Mouse (Mus musculus): ENCODE measurements at regions not wholly inside any gene's neighbourhood (a gene's known extent, or its start where the extent isn't known, plus 50 kb on each side); places are given as distances from the start of the nearest gene placed in this dataset.
"Not testable (repeated sequence)": the region's sequence is repeated elsewhere in the genome, so short reads cannot be mapped to it uniquely, and the experiment has no call there.

DNA sequence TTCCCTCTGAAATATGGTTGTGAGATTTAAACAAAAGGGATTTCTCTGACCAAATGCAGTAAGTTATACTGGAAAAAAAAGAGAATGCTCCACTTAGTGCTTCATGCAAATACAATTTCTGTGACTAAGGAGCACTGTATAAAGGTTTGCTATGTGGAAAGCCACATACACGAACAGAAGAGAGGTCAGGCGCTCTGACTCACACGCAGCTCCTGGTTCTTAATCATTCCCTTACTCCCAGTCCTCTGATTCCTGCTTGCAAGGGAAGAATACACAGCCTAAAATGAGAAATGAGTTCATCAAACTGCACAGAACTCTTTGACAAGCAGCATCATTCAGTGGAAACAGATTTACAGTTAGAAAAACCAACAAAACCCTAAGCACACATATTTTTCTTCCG lies 406.8 kb downstream of the Gja1 start:
- DNase-seq = no peak

DNA sequence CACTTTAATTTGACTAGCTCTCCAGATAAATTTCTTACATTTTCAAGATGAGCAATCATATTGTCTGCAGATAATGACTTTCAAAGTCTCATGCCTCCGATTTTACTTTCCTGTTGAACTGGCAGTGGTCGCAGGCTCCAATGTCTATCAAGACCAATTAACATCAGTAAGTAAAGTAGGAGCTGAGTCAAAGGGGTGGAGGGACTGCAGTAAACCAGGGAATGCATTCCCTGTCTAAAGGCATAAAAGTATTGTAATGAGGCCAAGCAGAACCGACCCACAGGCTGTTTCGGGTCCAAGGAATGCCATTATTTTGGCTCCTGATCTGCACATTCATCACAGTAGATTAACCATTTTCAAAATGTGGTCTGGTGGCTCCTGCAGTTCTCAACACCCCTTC lies 411.0 kb downstream of the Gja1 start:
- no peak for DNase-seq

DNA sequence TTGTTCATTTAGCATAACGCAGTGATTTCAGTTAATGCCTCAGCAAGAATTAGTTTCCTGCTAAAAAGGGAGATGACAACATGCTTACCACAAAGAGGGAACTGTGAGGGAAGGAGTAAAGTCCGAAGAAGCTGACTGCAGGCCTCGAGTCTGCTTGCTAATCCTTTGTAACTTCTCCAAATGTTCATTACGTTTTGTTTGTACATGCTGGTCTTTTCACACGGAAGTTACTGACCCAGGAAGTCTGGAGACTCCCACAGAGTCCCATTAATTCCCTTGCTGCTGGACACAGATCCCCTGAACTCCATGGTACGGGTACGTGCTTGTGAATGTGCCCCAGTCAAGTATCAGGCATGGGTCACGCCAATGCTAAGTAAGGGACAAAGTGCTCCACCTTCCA lies 415.9 kb downstream of the Gja1 start:
- DNase-seq = peak; percentile 15

DNA sequence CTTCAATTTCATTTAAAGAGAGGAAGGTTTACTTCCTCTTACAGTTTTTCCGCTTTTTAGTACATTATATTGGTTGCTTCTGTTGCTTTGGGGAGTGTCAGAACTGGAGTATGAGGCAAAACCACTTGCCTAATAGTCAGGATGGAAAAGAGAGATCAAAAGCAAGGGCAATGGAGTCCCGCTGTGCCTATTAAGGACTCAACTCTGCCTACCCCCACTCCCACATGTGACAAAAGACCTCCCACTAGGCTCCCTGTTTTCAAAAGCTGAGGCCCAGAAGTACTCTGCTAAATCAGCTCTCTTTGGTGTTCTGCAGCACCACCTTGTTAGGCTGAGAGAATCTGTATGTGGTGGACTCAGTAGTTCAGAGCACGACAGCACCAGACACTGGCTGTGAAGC lies 418.3 kb downstream of the Gja1 start:
- no peak for DNase-seq

DNA sequence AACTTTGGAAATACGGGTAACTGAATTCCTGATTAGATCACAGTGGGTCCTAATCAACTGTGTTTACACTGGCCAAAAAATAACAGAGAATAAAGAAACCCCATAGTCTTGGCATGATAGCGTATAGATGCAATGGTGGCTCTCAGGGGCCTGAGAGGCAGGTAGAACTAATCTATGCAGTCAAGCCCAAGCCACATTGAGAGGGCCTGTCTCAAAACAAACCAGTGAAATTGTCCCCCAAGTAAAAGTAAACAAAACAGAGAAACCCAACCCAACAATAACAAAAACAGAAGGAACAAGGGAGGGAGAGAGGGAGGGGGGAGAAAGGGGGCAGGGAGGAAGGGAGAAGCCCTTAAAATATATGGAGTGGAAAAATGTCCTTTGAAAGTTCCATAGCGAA lies 422.2 kb downstream of the Gja1 start:
- no peak for DNase-seq

DNA sequence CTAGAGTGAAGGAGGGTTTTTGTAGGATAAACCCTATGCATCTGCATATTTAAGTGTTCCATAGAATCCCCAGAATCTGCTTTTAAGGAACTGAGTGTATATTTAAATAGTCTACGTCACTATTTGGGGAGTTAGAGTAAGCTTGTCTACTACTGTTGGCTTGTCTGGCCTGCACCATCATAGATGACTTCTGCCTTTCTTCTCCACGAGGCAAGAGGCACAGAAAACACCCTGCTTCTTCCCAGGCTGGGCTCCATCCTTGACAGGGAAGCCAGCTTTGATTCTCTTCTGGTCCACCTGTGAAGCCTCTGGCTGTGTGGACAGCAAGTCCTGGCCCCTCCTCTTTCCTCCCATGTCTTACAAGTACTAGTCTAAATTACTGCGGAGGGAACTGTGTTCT lies 422.6 kb downstream of the Gja1 start:
- DNase-seq = no peak

DNA sequence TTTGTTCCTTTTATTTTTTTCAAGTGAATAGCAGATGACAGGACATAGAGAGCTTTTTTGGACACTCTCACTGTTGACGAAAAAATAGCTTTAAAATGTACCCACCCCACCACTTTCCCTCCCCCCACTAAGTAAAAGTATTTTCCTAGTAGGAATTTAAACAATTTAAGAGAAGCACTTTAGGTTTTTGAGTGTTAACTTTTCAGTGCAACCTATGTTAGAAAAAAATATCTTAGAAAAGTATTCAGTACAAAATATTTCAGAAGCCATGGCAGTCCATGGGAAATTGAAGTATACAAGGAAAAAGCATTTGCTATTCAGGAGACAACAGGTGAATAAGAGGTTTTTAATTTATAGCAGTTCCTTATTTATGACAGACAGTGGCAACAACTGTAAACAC lies 431.9 kb downstream of the Gja1 start:
- DNase-seq = no peak

DNA sequence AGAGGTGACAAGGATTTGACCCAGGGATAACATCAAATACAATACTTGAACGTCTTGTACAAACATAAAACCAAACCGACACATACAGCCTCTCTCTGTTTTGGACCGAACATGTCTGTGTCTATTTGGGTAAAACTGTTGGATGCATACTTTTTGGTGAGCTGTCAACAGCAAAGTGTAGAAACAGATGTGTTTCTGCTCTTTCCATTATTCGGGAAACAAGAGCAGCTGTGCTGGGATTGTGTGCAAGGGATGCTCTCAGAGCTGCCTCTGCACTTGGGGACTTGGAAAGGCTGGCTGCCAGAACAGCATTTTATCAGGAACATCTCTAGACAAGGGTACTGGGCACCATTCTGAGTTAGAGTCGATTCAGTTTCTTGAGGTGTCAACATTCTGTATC lies 445.0 kb downstream of the Gja1 start:
- DNase-seq = no peak

DNA sequence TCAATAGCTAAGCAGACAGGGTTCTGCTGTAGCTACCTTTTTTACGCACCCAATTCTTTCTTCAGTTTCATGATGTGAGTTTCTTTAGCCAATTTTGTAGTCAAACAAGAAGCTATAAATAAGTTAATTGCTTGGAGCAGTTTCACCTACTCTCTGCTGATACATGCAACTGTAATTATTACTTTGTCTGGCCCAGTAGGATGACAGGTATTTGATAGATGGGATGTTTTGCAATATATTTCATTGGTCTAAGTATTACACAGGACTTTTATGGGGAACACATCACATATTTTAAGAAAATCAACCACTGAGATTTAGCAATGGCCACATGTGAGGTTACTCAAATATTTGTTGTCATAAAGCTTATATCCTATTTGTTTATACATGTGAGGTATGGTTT lies 454.2 kb downstream of the Gja1 start:
- DNase-seq = no peak

DNA sequence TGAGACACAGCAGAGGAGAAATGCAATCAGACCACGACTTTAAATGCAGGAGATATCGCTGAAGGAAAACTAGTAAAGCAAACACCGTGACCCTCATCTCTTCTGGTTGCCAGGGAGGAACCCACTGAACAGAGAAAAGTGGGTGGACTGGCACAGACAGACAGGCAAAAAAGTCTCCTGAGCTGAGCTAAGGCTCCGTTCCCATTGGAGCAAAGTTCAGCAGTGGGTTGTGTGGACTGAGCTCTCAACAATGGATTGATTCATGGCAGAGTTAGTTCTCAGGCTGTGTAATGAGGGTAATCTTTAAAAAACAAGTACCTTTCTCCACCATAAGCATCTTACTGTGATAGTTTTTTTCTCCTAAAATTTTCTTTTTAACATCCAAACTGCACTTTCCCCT lies 454.8 kb downstream of the Gja1 start:
- DNase-seq = no peak

DNA sequence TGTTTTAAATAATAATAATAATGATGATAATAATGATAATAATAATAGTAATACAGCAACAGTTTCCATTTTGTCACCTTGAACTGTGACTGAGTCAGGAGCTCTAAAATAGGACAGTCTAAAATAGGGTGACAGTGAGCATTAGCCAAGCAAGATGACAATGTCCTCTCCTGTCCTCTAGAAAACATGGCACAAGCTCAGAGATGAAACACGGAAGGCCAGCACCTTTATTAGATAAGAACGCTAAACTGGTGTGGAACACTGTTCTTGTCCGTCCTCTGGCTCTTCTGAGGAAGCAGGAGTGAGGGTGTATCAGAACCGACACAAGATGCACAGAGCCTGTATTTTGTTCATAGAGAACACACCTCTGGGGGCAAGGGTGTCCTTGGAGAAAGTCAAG lies 459.0 kb downstream of the Gja1 start:
- DNase-seq = no peak

DNA sequence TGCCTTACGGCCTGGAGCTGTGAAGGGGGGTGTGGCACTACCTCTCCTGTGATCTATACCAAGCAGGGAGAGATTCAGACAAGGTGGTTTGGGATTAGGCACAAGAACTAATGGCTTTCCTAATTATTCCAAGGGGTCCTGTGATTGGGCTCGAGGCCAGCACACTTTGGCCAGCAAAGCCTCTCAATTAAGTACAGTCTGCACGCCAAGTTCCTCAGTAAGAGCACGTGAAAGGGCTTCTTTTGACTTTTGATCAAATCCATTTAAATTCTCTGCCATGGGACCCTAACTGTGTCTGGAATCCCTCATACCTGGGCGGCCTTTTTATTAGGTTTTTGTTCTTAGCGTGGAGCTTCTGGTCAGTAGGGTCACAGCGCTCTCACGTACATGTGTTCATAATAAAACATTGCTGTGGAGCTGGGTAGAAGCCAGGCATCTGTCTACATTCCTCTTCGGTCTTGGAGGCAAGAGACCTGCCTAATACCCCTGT lies 461.9 kb downstream of the Gja1 start:
- DNase-seq = peak; percentile 6

DNA sequence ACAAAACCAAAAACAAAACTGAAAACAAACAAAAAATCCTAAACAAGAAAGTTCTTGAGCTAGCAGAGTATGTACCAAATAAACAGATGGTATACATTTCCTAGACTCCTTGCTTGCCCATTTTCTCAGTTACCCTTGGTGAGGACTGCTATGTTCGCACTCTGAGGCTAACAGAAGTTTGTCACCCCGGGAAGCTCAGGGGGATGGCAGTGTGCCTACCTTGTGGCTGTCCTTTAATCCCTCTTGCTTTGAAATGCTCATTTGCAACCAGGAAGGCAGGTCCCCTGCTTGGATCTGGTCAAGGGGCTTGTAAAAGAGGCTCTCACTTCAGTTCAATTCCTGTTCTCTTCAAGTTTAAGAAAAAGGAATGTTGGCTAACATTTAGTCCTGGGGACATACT lies 462.4 kb downstream of the Gja1 start:
- DNase-seq = no peak

DNA sequence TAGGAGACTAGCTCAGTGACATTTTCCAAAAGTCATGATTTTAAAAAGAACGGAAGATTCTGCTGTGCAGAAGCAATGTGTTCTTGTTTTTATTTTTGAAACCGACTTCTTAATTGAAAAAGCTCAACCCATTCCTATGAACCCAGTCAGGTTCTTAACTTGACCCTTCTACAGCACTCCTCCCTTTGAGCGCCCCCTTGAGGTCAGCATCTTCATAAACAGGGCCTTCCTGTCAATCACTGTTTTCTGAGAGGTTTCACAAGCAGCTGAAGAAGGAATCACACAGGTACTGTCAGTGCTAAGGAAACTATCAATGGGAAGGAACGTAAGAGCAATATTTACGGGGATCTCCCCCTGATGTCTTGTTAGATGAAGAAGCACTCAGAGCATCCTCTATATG lies 463.6 kb downstream of the Gja1 start:
- DNase-seq = peak; percentile 16

DNA sequence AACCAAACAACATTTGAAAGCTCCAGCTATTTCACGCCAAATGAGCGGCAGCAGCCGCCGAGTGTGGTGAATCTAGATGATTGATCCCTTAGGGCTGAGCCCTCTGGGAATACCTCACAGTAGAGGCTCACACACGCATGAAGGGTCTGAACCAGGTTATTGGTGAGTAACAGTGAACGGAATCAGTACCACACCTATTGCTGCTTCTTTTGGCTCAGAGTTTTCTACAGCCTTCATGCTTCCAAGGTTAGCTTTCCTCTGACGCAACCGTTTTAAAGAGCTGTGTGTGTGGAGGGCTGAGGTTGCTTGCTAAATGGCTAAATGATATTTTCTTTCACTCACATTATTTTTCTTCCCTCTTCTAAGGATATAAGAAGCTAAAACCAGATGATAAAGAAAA lies 464.4 kb downstream of the Gja1 start:
- DNase-seq = no peak

DNA sequence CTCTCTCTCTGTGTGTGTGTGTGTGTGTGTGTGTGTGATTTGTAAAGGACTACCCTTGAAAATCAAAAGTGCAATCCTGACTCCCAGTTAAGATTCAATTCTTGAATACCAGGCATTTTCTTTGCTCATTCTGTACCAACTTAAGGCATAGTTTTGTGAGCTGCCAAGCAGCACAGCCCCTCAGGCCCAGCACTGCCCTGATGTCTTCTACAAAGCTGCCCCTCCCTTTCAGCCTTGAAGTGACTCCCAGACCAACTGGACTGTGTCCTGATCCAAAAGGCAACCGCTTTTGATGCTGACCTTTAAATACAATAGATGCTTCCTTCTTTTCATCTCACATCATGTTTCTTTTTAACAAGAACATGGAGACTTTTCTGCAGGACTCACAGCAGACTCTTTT lies 464.8 kb downstream of the Gja1 start:
- no peak for DNase-seq

DNA sequence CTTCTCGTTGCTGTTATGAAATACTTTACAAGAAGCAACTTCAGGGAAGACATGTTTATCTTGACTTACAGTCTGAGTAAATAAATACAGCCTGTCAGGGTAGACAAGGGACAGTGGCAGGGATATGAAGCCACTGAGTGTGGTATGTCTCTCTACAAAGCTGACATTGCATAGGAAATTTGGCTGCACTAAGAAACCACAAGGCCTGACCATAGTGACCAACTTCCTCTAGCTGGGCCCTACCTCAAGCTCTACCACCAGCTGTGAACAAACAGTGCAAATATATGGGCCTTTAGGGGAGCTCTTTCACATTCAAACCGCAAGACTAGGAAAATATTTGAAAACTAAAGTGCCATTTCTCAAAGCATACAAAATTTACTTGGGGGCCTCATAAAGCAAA lies 475.4 kb downstream of the Gja1 start:
- DNase-seq = no peak

DNA sequence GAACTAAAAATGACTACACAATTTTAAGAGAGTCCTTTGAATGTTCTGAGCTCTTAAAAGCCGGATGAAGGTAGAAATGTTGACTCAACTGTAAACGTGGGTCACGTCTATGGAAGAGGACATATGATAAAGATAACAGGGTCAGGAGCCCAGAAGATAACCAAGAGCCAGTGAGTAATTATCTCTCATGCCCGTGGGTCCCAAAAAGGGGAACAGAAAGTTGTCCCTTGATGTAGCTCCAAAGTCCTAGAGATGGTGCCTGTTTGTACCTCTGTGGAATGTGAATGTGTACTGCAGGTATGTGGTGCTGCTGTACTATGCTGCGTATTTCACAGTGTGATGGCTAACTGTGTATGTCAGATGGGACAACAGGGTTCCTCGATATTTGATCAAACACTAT lies 479.1 kb downstream of the Gja1 start:
- DNase-seq = no peak

DNA sequence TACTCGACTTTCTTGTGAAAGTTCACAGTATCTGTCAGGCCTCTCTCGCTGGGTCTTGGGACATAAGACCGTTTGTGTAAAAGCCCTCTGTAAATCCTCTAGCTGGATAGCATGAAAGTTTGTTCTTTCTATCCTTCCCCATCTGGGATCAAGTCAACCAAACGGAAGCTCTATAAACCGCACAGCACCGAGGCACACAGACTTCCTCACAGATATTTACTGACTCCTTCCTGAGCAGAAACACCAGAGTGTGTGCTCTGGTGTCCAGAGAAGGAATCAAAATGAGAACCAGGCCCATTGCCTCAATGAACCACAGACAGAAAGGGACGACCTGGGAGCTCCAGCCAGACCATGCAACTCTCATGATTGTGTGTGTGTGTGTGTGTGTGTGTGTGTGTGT lies 502.6 kb downstream of the Gja1 start:
- DNase-seq = no peak

DNA sequence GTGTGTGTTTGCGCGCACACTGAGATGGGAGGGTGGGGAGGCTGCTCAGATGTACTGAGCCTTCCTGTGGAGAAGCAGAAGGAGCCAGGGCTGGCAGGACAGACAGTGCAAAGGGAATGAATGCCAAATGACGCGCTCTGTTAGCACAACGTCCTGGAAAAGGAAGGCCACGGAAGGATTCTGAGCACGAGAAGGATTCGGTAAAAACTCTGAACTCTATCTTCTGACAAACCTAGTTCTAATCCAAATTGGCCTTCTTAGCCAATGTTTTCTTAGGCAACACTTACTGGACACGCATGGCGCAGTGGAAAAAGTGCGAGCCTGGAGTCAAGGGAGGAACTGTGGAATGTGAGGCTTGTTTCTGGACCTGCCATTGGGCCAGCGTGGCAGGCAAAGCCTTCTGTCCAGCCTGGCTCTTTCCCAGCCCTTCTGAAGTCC lies 503.0 kb downstream of the Gja1 start:
- DNase-seq = peak; percentile 3

DNA sequence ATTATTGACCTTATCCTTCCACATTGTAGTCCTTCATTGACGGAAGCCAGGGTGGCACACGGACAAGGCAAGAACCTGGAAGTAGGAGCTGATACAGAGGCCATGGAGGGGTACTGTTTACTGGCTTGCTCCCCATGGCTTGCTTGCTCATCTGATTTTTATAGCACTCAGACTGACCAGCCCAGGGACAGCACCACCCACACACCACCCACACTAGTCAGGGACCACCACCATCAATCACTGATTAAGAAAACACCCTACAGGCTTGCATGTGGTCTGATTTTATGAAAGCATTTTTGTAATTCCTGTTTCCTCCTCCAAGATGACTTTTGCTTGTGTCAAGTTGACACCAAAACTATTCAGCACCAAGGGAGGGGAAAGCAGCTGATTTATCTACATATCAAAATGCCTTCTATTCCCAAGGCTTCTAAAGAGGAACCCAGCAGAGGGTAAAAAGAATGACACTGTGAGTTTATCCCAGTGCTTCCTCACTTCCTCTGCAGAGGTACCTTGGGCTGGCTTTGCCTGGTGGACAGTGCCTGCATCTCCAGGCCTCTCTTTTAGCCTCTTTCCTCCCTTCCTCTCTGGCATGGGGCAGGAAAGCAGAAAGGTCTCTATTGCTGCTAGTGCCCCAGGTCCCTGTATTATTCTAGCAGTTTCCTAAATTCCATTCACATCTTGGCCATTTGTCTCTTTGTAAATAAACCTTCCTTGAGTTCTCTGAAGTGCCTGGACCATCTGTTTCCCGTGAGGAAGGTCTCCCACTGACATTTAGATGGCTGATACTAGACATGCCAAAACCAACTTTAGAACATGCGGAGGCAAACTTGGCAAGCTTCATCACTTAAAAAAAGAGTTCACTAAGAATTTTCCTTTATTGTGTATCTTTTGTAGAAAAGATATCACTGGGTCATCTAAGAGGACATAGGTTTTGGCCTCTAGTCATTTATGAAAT lies 507.6 kb downstream of the Gja1 start:
- DNase-seq = peak; percentile 48

DNA sequence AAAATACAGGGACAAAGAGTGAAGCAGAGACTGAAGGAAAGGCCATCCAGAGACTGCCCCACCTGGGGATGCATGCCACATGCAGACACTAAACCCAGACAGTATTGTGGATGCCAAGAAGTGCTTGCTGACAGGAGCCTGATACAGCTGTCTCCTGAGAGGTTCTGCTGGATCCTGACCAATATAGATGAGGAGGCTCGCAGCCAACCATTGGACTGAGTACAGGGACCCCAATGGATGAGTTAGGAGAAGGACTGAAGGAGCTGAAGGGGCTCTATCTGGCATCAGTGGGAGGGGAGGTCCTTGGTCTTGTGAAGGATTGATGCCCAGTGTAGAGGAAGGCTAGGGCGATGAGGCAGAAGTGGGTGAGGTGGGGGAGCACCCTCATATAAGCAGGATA lies 514.4 kb downstream of the Gja1 start:
- DNase-seq = not testable (repeated sequence)

DNA sequence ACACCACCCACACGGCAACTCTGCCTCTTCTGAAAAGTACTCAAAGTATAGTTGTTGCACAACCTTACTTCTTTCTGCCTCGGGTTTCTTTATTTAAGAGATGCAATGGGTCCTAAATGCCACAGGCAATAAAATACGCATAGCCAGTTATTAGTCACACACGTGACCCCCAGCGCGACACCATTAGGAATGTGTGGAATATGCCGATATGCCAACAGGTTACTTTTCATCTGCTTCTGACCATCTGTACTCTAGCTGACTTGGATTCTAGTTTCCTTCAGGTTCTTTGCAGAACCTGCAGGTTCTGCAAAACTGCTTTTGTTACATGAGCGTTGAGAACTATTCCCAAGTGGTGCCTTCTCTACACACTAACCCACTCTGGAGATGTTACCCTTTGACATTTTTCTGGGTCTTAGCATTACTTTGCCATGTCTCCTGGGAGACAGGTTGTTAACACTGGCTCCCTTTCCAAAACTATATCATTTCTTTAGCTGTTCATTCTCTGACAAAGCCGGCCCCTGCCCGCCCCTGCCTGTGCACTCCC lies 515.6 kb downstream of the Gja1 start:
- DNase-seq = no peak

DNA sequence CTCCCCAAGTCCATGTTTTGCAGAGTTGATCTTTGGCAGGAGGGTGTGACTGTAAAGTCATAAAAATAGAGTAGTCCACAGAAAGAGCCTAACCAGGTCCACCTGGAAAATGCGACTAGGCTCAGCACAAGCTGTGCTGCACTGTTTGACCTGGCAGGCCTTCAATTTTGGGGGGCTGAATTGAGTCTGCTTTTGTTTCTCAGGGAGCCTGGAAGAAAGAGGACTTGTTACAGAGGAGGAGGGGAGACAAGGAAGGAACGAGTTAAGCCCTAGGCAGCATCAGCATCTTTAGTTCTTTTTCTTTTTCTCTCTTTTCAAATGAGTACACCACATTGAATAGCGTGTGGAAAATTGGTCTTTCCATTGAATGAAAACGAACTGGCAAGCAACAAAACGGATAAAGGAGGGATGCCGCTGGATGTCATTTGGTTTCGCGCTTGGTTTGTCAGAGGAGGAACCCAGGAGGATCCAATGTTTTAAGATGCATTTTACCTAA lies 516.1 kb downstream of the Gja1 start:
- no peak for DNase-seq
